Mouse (Mus musculus): ENCODE measurements around the gene Dlx2. TPM values are rescaled to one million over a fixed set of nuclear protein-coding genes. Genes with fewer than 3 reads are reported as not detected.

The Dlx2 gene
- not detected in 2 replicates for polyA plus RNA-seq (2014; fragmentation: Nextera tagmentation; extraction: Ambion mirVana)

GRCm38 (mm10) chr2:71546640-71547071 is at the start of gene Dlx2:
Dlx2 (minus strand) TSS chr2:71546754.
- Histone ChIP-seq H3K4me3 (ENCODE audit: low read length) (peak within 1 kb of the TSS; percentile 51), H3K27me3 (ENCODE audit: control insufficient read depth, insufficient read depth, low read length) (peaks cover 92% of the 10 kb centered on the region), H3K4me1 (ENCODE audit: control insufficient read depth, insufficient read depth, low read length) (peaks cover 14% of the 10 kb centered on the region; the same call in 1 of the 2 replicates), H3K27ac (ENCODE audit: low read depth, low read length) (no peak within 1 kb of the TSS), H3K9me3 (ENCODE audit: control insufficient read depth, low read length) (no peaks in the 10 kb centered on the region), H3K36me3 (ENCODE audit: control insufficient read depth, insufficient read depth, low read length) (no peaks in the 10 kb centered on the region), H3K9ac (ENCODE audit: low read depth, low read length) (peak within 1 kb of the TSS; percentile 40; the same call in 1 of the 2 replicates), H3K4me2 (replicated peaks; ENCODE audit: low read depth, low read length) (peak within 1 kb of the TSS; percentile 86)
- ATAC-seq (ENCODE audit: low FRiP score, low TSS enrichment), result peak; percentile 63
- WGBS, result under 1% methylated on average over 37 of the region's 37 CpGs

- Histone ChIP-seq H3K4me2 (replicated peaks; ENCODE audit: low read depth, low read length) (no peak overlapping the region), H3K27ac (ENCODE audit: low read depth, low read length) (no peak overlapping the region), H3K9ac (ENCODE audit: low read depth, low read length) (no peak overlapping the region), H3K4me1 (ENCODE audit: control insufficient read depth, insufficient read depth, low read length) (no peaks in the 10 kb centered on the region), H3K9me3 (ENCODE audit: control insufficient read depth, low read length) (no peaks in the 10 kb centered on the region), H3K4me3 (ENCODE audit: low read length) (no peak overlapping the region), H3K36me3 (ENCODE audit: control insufficient read depth, insufficient read depth, low read length) (no peaks in the 10 kb centered on the region), H3K27me3 (ENCODE audit: control insufficient read depth, insufficient read depth, low read length) (no peaks in the 10 kb centered on the region)
- 60% methylated on average over 7 of the region's 7 CpGs for WGBS
- ATAC-seq (ENCODE audit: low FRiP score, low TSS enrichment), result no peak
Observed at GRCm38 (mm10) chr2:71594466-71594865, 47.9 kb upstream of the Dlx2 start.

GRCm38 (mm10) chr2:71589114-71589513 is 42.6 kb upstream of the Dlx2 start:
- H3K27ac ChIP-seq (ENCODE audit: low read depth, low read length), result no peak overlapping the region
- no peaks in the 10 kb centered on the region for H3K4me1 ChIP-seq (ENCODE audit: control insufficient read depth, insufficient read depth, low read length)
- no peak overlapping the region for H3K4me2 ChIP-seq (replicated peaks; ENCODE audit: low read depth, low read length)
- no peaks in the 10 kb centered on the region for H3K9me3 ChIP-seq (ENCODE audit: control insufficient read depth, low read length)
- no peak overlapping the region for H3K4me3 ChIP-seq (ENCODE audit: low read length)
- H3K9ac ChIP-seq (ENCODE audit: low read depth, low read length), result no peak overlapping the region
- WGBS, result 90% methylated on average over 9 of the region's 9 CpGs
- no peaks in the 10 kb centered on the region for H3K27me3 ChIP-seq (ENCODE audit: control insufficient read depth, insufficient read depth, low read length)
- no peaks in the 10 kb centered on the region for H3K36me3 ChIP-seq (ENCODE audit: control insufficient read depth, insufficient read depth, low read length)
- ATAC-seq (ENCODE audit: low FRiP score, low TSS enrichment), result no peak

GRCm38 (mm10) chr2:71581488-71581887 is 34.9 kb upstream of the Dlx2 start:
- H3K4me3 ChIP-seq (ENCODE audit: low read length), result peak overlapping the region; percentile 49
- peak overlapping the region; percentile 76 for H3K4me2 ChIP-seq (replicated peaks; ENCODE audit: low read depth, low read length)
- H3K9ac ChIP-seq (ENCODE audit: low read depth, low read length), result peak overlapping the region; percentile 53; the same call in 1 of the 2 replicates
- H3K36me3 ChIP-seq (ENCODE audit: control insufficient read depth, insufficient read depth, low read length), result no peaks in the 10 kb centered on the region
- 63% methylated on average over 5 of the region's 5 CpGs for WGBS
- no peaks in the 10 kb centered on the region for H3K27me3 ChIP-seq (ENCODE audit: control insufficient read depth, insufficient read depth, low read length)
- H3K4me1 ChIP-seq (ENCODE audit: control insufficient read depth, insufficient read depth, low read length), result no peaks in the 10 kb centered on the region
- ATAC-seq (ENCODE audit: low FRiP score, low TSS enrichment), result no peak
- H3K27ac ChIP-seq (ENCODE audit: low read depth, low read length), result no peak overlapping the region
- H3K9me3 ChIP-seq (ENCODE audit: control insufficient read depth, low read length), result no peaks in the 10 kb centered on the region

- no peaks in the 10 kb centered on the region for H3K4me1 ChIP-seq (ENCODE audit: control insufficient read depth, insufficient read depth, low read length)
- peak overlapping the region; percentile 49 for H3K4me3 ChIP-seq (ENCODE audit: low read length)
- no peak overlapping the region for H3K27ac ChIP-seq (ENCODE audit: low read depth, low read length)
- peak overlapping the region; percentile 76 for H3K4me2 ChIP-seq (replicated peaks; ENCODE audit: low read depth, low read length)
- ATAC-seq (ENCODE audit: low FRiP score, low TSS enrichment), result peak; percentile 87
- H3K9ac ChIP-seq (ENCODE audit: low read depth, low read length), result peak overlapping the region; percentile 53
- no peaks in the 10 kb centered on the region for H3K27me3 ChIP-seq (ENCODE audit: control insufficient read depth, insufficient read depth, low read length)
- 12% methylated on average over 50 of the region's 50 CpGs for WGBS
- no peaks in the 10 kb centered on the region for H3K36me3 ChIP-seq (ENCODE audit: control insufficient read depth, insufficient read depth, low read length)
- no peaks in the 10 kb centered on the region for H3K9me3 ChIP-seq (ENCODE audit: control insufficient read depth, low read length)
Observed at GRCm38 (mm10) chr2:71580632-71581466, 34.3 kb upstream of the Dlx2 start.

GRCm38 (mm10) chr2:71577059-71577458 is 30.5 kb upstream of the Dlx2 start:
- Histone ChIP-seq H3K27ac (ENCODE audit: low read depth, low read length) (no peak overlapping the region), H3K4me2 (replicated peaks; ENCODE audit: low read depth, low read length) (no peak overlapping the region), H3K9ac (ENCODE audit: low read depth, low read length) (no peak overlapping the region), H3K4me3 (ENCODE audit: low read length) (no peak overlapping the region), H3K4me1 (ENCODE audit: control insufficient read depth, insufficient read depth, low read length) (no peaks in the 10 kb centered on the region), H3K36me3 (ENCODE audit: control insufficient read depth, insufficient read depth, low read length) (no peaks in the 10 kb centered on the region), H3K27me3 (ENCODE audit: control insufficient read depth, insufficient read depth, low read length) (no peaks in the 10 kb centered on the region), H3K9me3 (ENCODE audit: control insufficient read depth, low read length) (no peaks in the 10 kb centered on the region)
- WGBS, result 97% methylated on average over 2 of the region's 2 CpGs
- ATAC-seq (ENCODE audit: low FRiP score, low TSS enrichment), result no peak

GRCm38 (mm10) chr2:71573736-71574135 is 27.2 kb upstream of the Dlx2 start:
- H3K4me1 ChIP-seq (ENCODE audit: control insufficient read depth, insufficient read depth, low read length), result no peaks in the 10 kb centered on the region
- H3K4me3 ChIP-seq (ENCODE audit: low read length), result no peak overlapping the region
- no peaks in the 10 kb centered on the region for H3K36me3 ChIP-seq (ENCODE audit: control insufficient read depth, insufficient read depth, low read length)
- ATAC-seq (ENCODE audit: low FRiP score, low TSS enrichment), result no peak
- H3K4me2 ChIP-seq (replicated peaks; ENCODE audit: low read depth, low read length), result no peak overlapping the region
- H3K27me3 ChIP-seq (ENCODE audit: control insufficient read depth, insufficient read depth, low read length), result no peaks in the 10 kb centered on the region
- WGBS, result 68% methylated on average over 4 of the region's 4 CpGs
- no peak overlapping the region for H3K9ac ChIP-seq (ENCODE audit: low read depth, low read length)
- H3K27ac ChIP-seq (ENCODE audit: low read depth, low read length), result no peak overlapping the region
- H3K9me3 ChIP-seq (ENCODE audit: control insufficient read depth, low read length), result no peaks in the 10 kb centered on the region

GRCm38 (mm10) chr2:71566466-71566865 is 19.9 kb upstream of the Dlx2 start:
- no peaks in the 10 kb centered on the region for H3K9me3 ChIP-seq (ENCODE audit: control insufficient read depth, low read length)
- H3K27ac ChIP-seq (ENCODE audit: low read depth, low read length), result no peak overlapping the region
- no peaks in the 10 kb centered on the region for H3K27me3 ChIP-seq (ENCODE audit: control insufficient read depth, insufficient read depth, low read length)
- 62% methylated on average over 9 of the region's 9 CpGs for WGBS
- H3K4me2 ChIP-seq (replicated peaks; ENCODE audit: low read depth, low read length), result no peak overlapping the region
- ATAC-seq (ENCODE audit: low FRiP score, low TSS enrichment), result no peak
- H3K4me1 ChIP-seq (ENCODE audit: control insufficient read depth, insufficient read depth, low read length), result no peaks in the 10 kb centered on the region
- no peaks in the 10 kb centered on the region for H3K36me3 ChIP-seq (ENCODE audit: control insufficient read depth, insufficient read depth, low read length)
- no peak overlapping the region for H3K9ac ChIP-seq (ENCODE audit: low read depth, low read length)
- H3K4me3 ChIP-seq (ENCODE audit: low read length), result no peak overlapping the region

- Histone ChIP-seq H3K4me1 (ENCODE audit: control insufficient read depth, insufficient read depth, low read length) (no peaks in the 10 kb centered on the region), H3K27me3 (ENCODE audit: control insufficient read depth, insufficient read depth, low read length) (peaks cover 34% of the 10 kb centered on the region), H3K4me3 (ENCODE audit: low read length) (no peak overlapping the region), H3K27ac (ENCODE audit: low read depth, low read length) (no peak overlapping the region), H3K9ac (ENCODE audit: low read depth, low read length) (no peak overlapping the region), H3K4me2 (replicated peaks; ENCODE audit: low read depth, low read length) (no peak overlapping the region), H3K36me3 (ENCODE audit: control insufficient read depth, insufficient read depth, low read length) (no peaks in the 10 kb centered on the region), H3K9me3 (ENCODE audit: control insufficient read depth, low read length) (peaks cover 8% of the 10 kb centered on the region)
- ATAC-seq (ENCODE audit: low FRiP score, low TSS enrichment), result no peak
- WGBS, result 67% methylated on average over 5 of the region's 5 CpGs
Observed at GRCm38 (mm10) chr2:71556071-71556470, 9.5 kb upstream of the Dlx2 start.

All from kidney, embryonic 14.5 days (tissue).